Mouse (Mus musculus): ENCODE measurements at regions not wholly inside any gene's neighbourhood (a gene's known extent, or its start where the extent isn't known, plus 50 kb on each side); places are given as distances from the start of the nearest gene placed in this dataset.

DNA sequence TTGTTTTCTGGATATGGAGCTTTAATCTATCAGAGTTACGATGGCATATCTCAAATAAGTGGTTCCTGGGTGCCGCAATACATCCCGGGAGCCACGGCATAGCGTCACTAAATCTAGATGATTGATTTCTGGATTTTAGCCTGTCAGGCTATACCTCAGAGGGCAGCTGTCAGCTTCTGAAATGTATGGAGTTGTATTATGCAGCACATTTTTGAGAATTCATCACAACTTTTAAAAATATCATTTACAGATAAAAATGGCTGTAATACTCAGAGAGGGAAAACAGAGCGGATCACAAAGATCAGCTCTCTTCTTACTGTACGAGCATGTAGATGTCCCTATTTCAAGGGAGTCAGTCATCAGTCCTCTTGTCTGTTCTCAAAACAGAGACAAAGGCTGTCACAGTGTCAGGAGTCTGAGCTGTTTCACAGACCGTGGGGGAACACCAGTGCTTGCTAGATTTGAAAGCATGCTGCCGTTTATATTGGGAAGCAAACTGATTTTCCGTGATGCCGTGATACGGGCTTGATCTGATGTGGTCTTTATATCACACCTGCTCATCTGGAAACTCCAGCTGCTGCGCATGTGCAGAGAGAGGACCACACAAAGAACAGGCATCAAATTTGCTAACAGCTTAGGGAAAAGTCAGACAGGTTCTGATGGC, 165.9 kb upstream of the Pard3b start:
- no peak overlapping the region for H3K9ac ChIP-seq
- 57% methylated on average over 13 of the region's 13 CpGs for WGBS
- H3K36me3 ChIP-seq: no peaks in the 10 kb centered on the region
- no peak overlapping the region for H3K4me2 ChIP-seq
- H3K9me3 ChIP-seq: no peaks in the 10 kb centered on the region
- ATAC-seq (ENCODE audit: borderline replicate concordance, extremely low read depth, low FRiP score, low TSS enrichment): no peak
- H3K4me1 ChIP-seq: no peaks in the 10 kb centered on the region
- no peak overlapping the region for H3K4me3 ChIP-seq
- H3K27me3 ChIP-seq: no peaks in the 10 kb centered on the region
- no peak overlapping the region for H3K27ac ChIP-seq

GRCm38 (mm10) chr1:61485459-61485858, 153.2 kb upstream of the Pard3b start:
- 85% methylated on average over 3 of the region's 3 CpGs for WGBS
- H3K27me3 ChIP-seq: no peaks in the 10 kb centered on the region
- no peaks in the 10 kb centered on the region for H3K4me1 ChIP-seq
- H3K4me3 ChIP-seq: no peak overlapping the region
- no peak overlapping the region for H3K27ac ChIP-seq
- no peaks in the 10 kb centered on the region for H3K36me3 ChIP-seq
- no peak overlapping the region for H3K4me2 ChIP-seq
- no peak for ATAC-seq (ENCODE audit: borderline replicate concordance, extremely low read depth, low FRiP score, low TSS enrichment)
- no peak overlapping the region for H3K9ac ChIP-seq
- H3K9me3 ChIP-seq: no peaks in the 10 kb centered on the region

- WGBS: 54% methylated on average over 1 of the region's 1 CpGs
- Histone ChIP-seq H3K4me1 (no peaks in the 10 kb centered on the region), H3K27ac (no peak overlapping the region), H3K9me3 (no peaks in the 10 kb centered on the region), H3K4me3 (no peak overlapping the region), H3K9ac (no peak overlapping the region), H3K27me3 (no peaks in the 10 kb centered on the region), H3K36me3 (no peaks in the 10 kb centered on the region), H3K4me2 (no peak overlapping the region)
- no peak for ATAC-seq (ENCODE audit: borderline replicate concordance, extremely low read depth, low FRiP score, low TSS enrichment)
Observed at GRCm38 (mm10) chr1:61524886-61525285, 113.7 kb upstream of the Pard3b start.

DNA sequence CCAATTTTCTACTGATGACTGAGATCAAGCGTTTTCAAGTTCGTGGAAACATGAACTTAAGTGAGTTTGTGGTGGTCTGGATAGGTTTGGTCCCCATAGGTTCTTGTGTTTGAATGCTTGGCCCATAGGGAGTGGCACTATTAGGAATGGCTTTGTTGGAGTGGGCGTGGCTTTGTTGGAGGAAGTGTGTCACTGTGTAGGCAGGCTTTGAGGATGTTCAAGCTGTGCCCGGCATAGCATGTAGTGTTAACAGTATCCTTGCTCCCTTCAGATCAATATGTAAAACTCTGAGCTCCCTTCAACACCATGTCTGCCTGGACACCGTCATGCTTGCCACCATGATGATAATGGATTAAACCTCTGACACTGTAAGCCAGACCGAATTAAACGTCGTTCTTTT, 112.7 kb upstream of the Pard3b start:
- no peak overlapping the region for H3K4me3 ChIP-seq
- H3K4me2 ChIP-seq: no peak overlapping the region
- ATAC-seq (ENCODE audit: borderline replicate concordance, extremely low read depth, low FRiP score, low TSS enrichment): no peak
- no peaks in the 10 kb centered on the region for H3K36me3 ChIP-seq
- H3K4me1 ChIP-seq: no peaks in the 10 kb centered on the region
- no peak overlapping the region for H3K9ac ChIP-seq
- no peaks in the 10 kb centered on the region for H3K9me3 ChIP-seq
- no peaks in the 10 kb centered on the region for H3K27me3 ChIP-seq
- 84% methylated on average over 8 of the region's 8 CpGs for WGBS
- no peak overlapping the region for H3K27ac ChIP-seq

- Histone ChIP-seq H3K4me3 (no peak overlapping the region), H3K36me3 (no peaks in the 10 kb centered on the region), H3K9ac (no peak overlapping the region), H3K27me3 (no peaks in the 10 kb centered on the region), H3K27ac (no peak overlapping the region), H3K4me1 (0 out of 2 replicates have a peak, but pooled peaks cover 5% of the 10 kb centered on the region), H3K4me2 (no peak overlapping the region), H3K9me3 (no peaks in the 10 kb centered on the region)
- ATAC-seq (ENCODE audit: borderline replicate concordance, extremely low read depth, low FRiP score, low TSS enrichment): no peak
- 89% methylated on average over 15 of the region's 15 CpGs for WGBS
Observed at GRCm38 (mm10) chr1:61528757-61529156, 109.9 kb upstream of the Pard3b start.

GRCm38 (mm10) chr1:61530166-61530565, 108.5 kb upstream of the Pard3b start:
- Histone ChIP-seq H3K9me3 (no peaks in the 10 kb centered on the region), H3K27ac (no peak overlapping the region), H3K4me3 (no peak overlapping the region), H3K36me3 (no peaks in the 10 kb centered on the region), H3K4me2 (no peak overlapping the region), H3K4me1 (0 out of 2 replicates have a peak, but pooled peaks cover 5% of the 10 kb centered on the region), H3K27me3 (no peaks in the 10 kb centered on the region), H3K9ac (no peak overlapping the region)
- 21% methylated on average over 3 of the region's 3 CpGs for WGBS
- ATAC-seq (ENCODE audit: borderline replicate concordance, extremely low read depth, low FRiP score, low TSS enrichment): no peak

DNA sequence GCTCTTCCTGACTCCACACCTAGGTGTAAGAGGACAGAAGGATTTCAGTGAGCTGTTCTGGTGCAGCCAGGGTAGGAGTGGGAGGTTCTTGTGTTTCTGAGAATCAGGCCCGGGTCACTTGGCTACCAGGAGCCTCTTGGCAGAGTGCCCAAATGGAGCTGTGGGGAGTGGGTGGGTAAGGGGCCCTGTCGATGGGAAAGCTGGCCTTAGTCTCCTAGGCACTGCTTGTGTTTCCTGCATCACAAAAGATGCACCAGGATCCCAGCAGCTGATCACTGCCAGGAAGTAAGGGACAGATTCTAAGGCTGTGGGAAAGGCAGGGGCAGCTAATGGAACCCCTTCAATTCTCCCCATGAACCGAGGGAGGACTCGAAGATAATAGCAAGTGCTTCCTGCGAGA, 107.1 kb upstream of the Pard3b start:
- Histone ChIP-seq H3K9me3 (no peaks in the 10 kb centered on the region), H3K27ac (no peak overlapping the region), H3K36me3 (no peaks in the 10 kb centered on the region), H3K4me2 (no peak overlapping the region), H3K4me1 (0 out of 2 replicates have a peak, but pooled peaks cover 5% of the 10 kb centered on the region), H3K9ac (no peak overlapping the region), H3K4me3 (no peak overlapping the region), H3K27me3 (no peaks in the 10 kb centered on the region)
- 32% methylated on average over 5 of the region's 5 CpGs for WGBS
- ATAC-seq (ENCODE audit: borderline replicate concordance, extremely low read depth, low FRiP score, low TSS enrichment): no peak

GRCm38 (mm10) chr1:61540081-61540480, 98.5 kb upstream of the Pard3b start:
- 70% methylated on average over 3 of the region's 3 CpGs for WGBS
- no peak overlapping the region for H3K4me2 ChIP-seq
- H3K27ac ChIP-seq: no peak overlapping the region

DNA sequence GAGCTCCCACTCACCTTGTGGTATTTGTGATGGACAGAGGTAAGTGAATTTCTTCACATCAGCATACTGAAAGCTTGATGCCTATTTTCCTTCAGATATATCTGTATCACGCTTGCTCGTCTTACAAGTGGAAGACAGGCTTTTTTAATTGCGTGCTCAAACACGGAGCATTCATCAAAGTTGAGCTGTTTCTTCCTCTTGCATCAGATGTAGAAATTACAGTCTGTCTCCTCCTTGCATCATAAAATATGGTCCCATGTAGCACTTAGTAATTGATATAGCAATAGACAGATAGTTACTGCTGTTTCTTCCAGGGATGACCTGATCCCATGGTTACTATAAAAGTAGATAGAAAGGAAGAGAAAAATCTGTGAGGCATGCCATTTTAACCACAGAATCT, 97.5 kb upstream of the Pard3b start:
- no peaks in the 10 kb centered on the region for H3K9me3 ChIP-seq
- H3K4me1 ChIP-seq: no peaks in the 10 kb centered on the region
- ATAC-seq (ENCODE audit: borderline replicate concordance, extremely low read depth, low FRiP score, low TSS enrichment): no peak
- no peak overlapping the region for H3K4me3 ChIP-seq
- no peaks in the 10 kb centered on the region for H3K27me3 ChIP-seq
- H3K9ac ChIP-seq: no peak overlapping the region
- H3K4me2 ChIP-seq: no peak overlapping the region
- 82% methylated on average over 4 of the region's 4 CpGs for WGBS
- no peak overlapping the region for H3K27ac ChIP-seq
- no peaks in the 10 kb centered on the region for H3K36me3 ChIP-seq

More at GRCm38 (mm10) chr1:61540081-61540480, 98.5 kb upstream of the Pard3b start:
- Histone ChIP-seq H3K4me3 (no peak overlapping the region), H3K9ac (no peak overlapping the region), H3K9me3 (no peaks in the 10 kb centered on the region), H3K4me1 (no peaks in the 10 kb centered on the region), H3K27me3 (no peaks in the 10 kb centered on the region), H3K36me3 (no peaks in the 10 kb centered on the region)
- no peak for ATAC-seq (ENCODE audit: borderline replicate concordance, extremely low read depth, low FRiP score, low TSS enrichment)

DNA sequence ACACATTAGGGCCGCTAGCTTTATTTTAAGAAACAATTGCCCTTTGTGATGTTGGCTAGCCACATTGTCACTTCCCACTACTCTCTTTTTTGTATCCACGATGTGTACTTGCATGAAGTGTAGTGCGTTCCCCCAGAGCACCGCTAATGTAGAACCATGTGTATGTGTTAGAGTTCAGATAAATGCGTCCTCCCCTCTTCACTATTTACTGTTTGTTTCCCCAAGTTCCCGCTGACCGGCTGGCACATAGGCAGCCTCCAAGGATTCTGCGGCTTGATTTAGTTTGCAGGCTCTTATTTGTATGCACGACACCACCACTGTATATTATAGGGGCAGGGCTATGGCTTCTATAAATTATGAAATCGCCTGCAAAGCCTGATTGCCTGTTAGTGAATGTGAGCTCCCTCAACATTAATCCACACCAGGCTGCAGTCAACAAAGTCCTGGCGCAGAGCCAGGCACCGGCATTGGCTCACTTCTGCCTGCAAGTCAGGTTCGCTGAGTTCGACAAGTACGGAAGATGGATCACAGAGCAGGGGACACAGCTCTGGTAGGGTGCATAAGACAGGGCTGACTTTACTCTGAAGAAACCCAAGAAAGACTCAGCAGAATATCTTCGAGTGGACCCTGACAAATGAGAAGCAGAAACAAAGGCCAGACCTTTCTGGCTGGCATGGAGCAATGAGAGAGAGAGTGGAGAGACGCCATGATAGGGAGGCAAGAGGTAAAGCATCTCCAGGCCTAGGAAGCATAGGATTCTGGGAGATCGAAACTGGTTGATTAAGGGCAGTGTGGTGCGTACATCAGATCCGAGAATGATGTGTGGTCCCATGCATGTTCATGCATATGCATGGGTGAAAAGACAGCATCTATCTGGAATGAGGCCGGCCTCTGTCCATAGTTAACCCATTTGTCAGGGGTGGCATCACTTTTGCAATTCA, 85.8 kb upstream of the Pard3b start:
- Histone ChIP-seq H3K9ac (no peak overlapping the region), H3K4me3 (no peak overlapping the region), H3K36me3 (no peaks in the 10 kb centered on the region), H3K4me1 (peaks cover 3% of the 10 kb centered on the region; the same call in 1 of the 2 replicates), H3K4me2 (0 out of 2 replicates have a peak overlapping the region, but pooled peaks have one; percentile 5), H3K27me3 (no peaks in the 10 kb centered on the region), H3K27ac (no peak overlapping the region), H3K9me3 (no peaks in the 10 kb centered on the region)
- 52% methylated on average over 21 of the region's 21 CpGs for WGBS
- peak; percentile 31; the same call in 1 of the 2 replicates for ATAC-seq (ENCODE audit: borderline replicate concordance, extremely low read depth, low FRiP score, low TSS enrichment)

- no peak for ATAC-seq (ENCODE audit: borderline replicate concordance, extremely low read depth, low FRiP score, low TSS enrichment)
- Histone ChIP-seq H3K27ac (no peak overlapping the region), H3K36me3 (no peaks in the 10 kb centered on the region), H3K4me1 (no peaks in the 10 kb centered on the region), H3K9ac (no peak overlapping the region), H3K9me3 (no peaks in the 10 kb centered on the region), H3K4me3 (no peak overlapping the region), H3K4me2 (no peak overlapping the region), H3K27me3 (no peaks in the 10 kb centered on the region)
- WGBS: 81% methylated on average over 2 of the region's 2 CpGs
Observed at GRCm38 (mm10) chr1:61559514-61559913, 79.1 kb upstream of the Pard3b start.

DNA sequence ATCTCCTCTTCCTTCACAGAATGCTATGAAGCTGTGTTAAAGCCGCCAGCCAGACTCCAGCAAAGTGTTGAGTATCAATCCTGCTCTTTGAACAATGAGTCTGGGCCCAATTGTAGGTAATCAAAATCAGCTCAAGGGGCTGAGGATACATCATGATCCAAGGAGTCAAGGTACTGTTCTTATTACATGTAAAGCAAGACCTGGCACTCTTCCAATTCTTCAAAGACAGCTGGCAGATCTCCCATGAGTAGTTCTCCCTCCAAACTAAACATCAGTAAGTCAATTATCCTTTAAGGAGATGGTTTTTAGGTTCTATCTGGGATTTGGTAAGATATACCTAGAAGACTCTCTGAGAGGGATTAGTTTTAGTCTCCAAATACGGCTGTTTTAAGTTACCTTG, 76.5 kb upstream of the Pard3b start:
- no peak overlapping the region for H3K9ac ChIP-seq
- no peak for ATAC-seq (ENCODE audit: borderline replicate concordance, extremely low read depth, low FRiP score, low TSS enrichment)
- WGBS: 71% methylated on average over 2 of the region's 2 CpGs
- no peak overlapping the region for H3K4me3 ChIP-seq
- H3K9me3 ChIP-seq: no peaks in the 10 kb centered on the region
- H3K27ac ChIP-seq: no peak overlapping the region
- H3K27me3 ChIP-seq: no peaks in the 10 kb centered on the region
- no peaks in the 10 kb centered on the region for H3K36me3 ChIP-seq
- no peaks in the 10 kb centered on the region for H3K4me1 ChIP-seq
- no peak overlapping the region for H3K4me2 ChIP-seq

All from lung, embryonic 15.5 days (tissue).